Mouse (Mus musculus): ENCODE results near the gene Hnrnpr. TPM values are rescaled to one million over a fixed set of nuclear protein-coding genes. Genes with fewer than 3 reads are reported as not detected.
A peak's percentile ranks its signal among the peaks of the same experiment; 100 is the strongest.

The Hnrnpr gene
- total RNA-seq (2021), result 10 to 100 TPM; 87.8 to 95.1 TPM
- long read RNA-seq, experiment 1, full-length matches to known transcripts, result 148 of 166 reads
- long read RNA-seq, experiment 1, partial matches to known transcripts, result 10 of 166 reads
- long read RNA-seq, experiment 1, other reads (novel, unspliced or antisense), result 8 of 166 reads
- long read RNA-seq, experiment 2, full-length matches to known transcripts, result 114 of 126 reads
- long read RNA-seq, experiment 2, partial matches to known transcripts, result 6 of 126 reads
- long read RNA-seq, experiment 2, other reads (novel, unspliced or antisense), result 6 of 126 reads

GRCm38 (mm10) chr4:136310229-136311041 is at the start of gene Hnrnpr:
TSS of gene Hnrnpr (plus strand) at chr4:136310942.
- intact Hi-C loops (cut with DNase I), result no loop called here
- peak; percentile 99 for DNase-seq (ENCODE audit: low spot score in 2 of 2)

DNA sequence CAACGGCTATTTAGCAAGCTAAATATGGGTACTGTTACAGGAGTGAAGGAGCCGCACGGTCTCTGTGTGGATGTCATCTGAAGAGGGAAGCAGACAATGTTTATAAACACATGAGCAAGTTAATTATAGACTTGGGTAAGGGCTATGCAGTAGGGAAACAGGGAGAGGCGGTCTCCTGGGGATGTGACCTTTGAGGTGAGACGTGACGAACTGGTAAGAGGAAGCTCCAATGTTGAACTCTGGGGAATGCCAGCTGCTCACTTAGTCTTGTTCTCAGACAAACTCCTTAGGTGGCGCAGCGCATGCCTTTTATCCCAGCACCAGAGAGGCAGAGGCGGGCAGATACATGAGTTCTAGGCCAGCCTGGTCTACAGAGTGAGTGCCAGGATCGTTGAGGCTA is 48.8 kb upstream of the Hnrnpr start:
- intact Hi-C loops (cut with DNase I), result no loop called here
- DNase-seq (ENCODE audit: low spot score in 2 of 2), result no peak

DNA sequence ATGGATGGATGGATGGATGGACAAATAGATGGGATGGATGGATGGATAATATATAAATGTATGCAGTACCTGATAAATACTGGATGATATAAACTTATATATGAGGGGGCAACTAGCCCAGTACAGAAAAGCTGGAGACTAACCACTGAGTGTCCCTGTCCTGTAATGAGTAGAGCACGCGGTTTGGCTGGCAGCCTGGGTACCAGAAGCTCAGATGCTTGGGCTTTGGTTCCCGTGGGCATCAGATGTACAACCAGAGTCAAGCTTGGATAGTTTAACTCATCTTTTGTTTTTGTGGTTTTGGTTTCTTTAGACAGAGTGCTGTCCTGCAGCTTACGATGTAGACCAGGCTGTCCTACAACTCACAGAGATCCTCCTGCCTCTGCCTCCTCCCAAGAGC is 47.2 kb upstream of the Hnrnpr start:
- intact Hi-C loops (cut with DNase I), result no loop called here
- DNase-seq (ENCODE audit: low spot score in 2 of 2), result no peak

DNA sequence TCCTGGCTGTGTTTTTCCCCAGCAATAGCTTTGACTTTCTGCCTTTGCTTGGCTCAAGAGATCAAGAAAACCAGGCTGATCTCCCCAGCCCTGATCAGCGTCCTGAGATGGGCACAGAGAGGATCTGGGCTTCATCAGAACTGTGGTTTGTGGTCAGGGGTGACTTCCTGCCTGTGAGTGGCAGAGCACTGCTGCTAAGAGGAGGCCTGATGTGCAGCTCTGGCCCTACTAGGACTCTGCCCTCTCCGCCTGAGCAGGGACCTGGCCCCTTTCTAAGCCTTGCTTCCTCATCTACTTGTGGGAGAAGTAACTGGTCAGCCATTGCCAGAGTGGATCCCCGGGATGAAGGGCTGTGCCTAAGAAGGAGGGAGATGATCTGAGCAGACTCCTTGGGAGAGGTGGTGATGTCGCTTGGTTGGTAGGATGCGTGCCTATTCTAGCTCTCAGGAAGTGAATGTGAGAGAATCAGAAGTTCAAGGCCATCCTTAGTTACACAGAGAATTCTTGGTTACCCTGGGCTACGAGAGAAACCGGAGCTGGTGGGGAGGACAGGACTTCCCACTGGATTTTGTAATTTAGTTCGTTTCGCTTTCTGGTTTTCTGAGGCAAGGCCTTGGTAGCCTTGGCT is 43.9 kb upstream of the Hnrnpr start:
- intact Hi-C loops (cut with DNase I), result no loop called here
- no peak for DNase-seq (ENCODE audit: low spot score in 2 of 2)

DNA sequence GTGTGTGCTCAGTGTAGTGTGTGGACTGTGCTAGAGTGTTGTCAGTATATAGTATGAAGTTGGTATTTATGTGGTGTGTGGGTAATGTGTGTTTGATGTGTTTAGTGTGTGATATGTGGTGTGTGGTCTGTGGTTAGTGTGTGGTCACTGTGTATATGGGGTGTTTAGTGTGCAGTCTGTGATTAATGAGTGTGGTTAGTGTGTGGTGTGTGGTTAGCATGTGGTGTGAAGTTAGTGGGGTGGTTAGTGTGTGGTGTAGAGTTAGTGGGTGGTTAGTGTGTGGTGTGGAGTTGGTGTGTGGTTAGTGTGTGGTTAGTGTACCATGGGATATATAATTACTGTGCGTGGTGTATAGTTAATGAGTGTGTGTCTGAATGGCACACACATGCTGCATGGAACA is 41.8 kb upstream of the Hnrnpr start:
- no peak for DNase-seq (ENCODE audit: low spot score in 2 of 2)
- intact Hi-C loops (cut with DNase I), result no loop called here

- intact Hi-C loops (cut with DNase I), result no loop called here
- DNase-seq (ENCODE audit: low spot score in 2 of 2), result no peak
Measured at GRCm38 (mm10) chr4:136270648-136271047, 40.1 kb upstream of the Hnrnpr start.

- no peak for DNase-seq (ENCODE audit: low spot score in 2 of 2)
- intact Hi-C loops (cut with DNase I), result no loop called here
Measured at GRCm38 (mm10) chr4:136281097-136281496, 29.6 kb upstream of the Hnrnpr start.

GRCm38 (mm10) chr4:136281611-136282010 is 29.1 kb upstream of the Hnrnpr start:
- intact Hi-C loops (cut with DNase I), result no loop called here
- peak; percentile 64 to 75 for DNase-seq (ENCODE audit: low spot score in 2 of 2)

- intact Hi-C loops (cut with DNase I), result no loop called here
Measured at GRCm38 (mm10) chr4:136282621-136283480, 27.9 kb upstream of the Hnrnpr start.

DNA sequence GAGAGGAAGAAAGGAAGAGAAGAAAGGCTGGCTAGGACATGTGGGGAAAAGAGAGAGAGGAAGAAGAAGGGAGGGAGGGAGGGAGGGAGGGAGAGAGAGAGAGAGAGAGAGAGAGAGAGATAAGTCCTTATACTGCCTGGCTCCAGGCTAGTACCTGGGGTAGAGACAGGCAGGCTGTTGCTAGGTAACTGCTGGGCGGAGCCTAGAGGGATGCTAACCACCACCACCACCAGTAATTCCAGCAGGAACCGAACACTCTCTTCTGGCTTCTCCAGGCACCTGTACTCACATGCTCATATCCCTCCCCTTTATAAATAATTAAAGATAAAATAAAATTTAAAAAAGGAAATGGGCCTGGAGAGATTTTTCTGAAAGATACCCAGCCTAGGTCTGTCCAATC is 27.0 kb upstream of the Hnrnpr start:
- peak; percentile 22 to 53 for DNase-seq (ENCODE audit: low spot score in 2 of 2)

More at GRCm38 (mm10) chr4:136282621-136283480, 27.9 kb upstream of the Hnrnpr start:
- DNase-seq (ENCODE audit: low spot score in 2 of 2), result no peak

GRCm38 (mm10) chr4:136284455-136284854 is 26.3 kb upstream of the Hnrnpr start, which contains the start of gene Zfp46:
TSS of gene Zfp46 (plus strand) at chr4:136284683.
- intact Hi-C loops (cut with DNase I), result no loop called here

More for the DNA sequence above, 27.0 kb upstream of the Hnrnpr start:
- intact Hi-C loops (cut with DNase I), result no loop called here

DNA sequence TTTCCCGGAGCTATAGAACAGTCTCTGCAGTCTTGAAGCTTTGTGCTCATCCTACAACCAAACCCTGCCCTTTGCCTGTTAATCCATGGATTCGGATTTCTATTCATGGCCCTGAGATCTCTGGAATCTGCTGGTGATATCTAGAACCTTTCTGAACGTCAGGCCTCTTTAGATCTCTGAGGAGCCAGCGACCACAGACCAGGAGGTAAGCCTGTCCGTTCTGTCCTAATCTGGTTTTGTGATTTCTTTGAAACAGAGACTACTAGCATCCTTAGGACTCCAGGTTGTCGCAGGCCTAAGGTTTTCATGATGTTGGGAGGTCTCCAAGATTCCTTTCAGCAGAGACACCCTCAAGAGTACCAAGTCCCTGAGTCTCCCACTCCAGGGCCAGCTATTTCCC is 25.9 kb upstream of the Hnrnpr start:
- peak; percentile 13 to 30 for DNase-seq (ENCODE audit: low spot score in 2 of 2)
- intact Hi-C loops (cut with DNase I), result no loop called here

More at GRCm38 (mm10) chr4:136284455-136284854, 26.3 kb upstream of the Hnrnpr start, which contains the start of gene Zfp46:
- DNase-seq (ENCODE audit: low spot score in 2 of 2), result peak; percentile 92 to 94

DNA sequence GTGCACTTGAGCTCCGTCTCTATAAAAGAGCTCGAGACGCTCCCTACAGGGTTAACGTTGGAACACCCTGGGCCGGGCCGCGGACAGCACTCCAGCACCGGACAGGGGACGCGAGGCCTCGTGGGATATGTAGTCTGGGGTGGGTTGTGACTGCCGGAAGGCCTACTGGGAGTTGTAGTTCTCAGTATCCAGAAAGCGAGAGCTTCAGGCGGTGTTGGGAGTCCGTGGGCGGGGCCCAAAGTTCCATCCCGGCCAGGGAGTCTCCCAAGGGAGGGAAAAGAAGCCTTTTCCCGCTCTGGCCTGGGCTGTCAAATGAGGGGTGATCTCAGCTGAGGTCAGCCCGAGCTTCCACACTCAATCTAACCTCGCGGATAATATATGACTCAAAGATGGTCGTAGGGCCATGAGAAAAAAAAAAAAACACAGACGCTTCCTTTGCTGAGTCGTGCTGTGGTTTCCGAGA is 25.4 kb upstream of the Hnrnpr start:
- intact Hi-C loops (cut with DNase I), result no loop called here

DNA sequence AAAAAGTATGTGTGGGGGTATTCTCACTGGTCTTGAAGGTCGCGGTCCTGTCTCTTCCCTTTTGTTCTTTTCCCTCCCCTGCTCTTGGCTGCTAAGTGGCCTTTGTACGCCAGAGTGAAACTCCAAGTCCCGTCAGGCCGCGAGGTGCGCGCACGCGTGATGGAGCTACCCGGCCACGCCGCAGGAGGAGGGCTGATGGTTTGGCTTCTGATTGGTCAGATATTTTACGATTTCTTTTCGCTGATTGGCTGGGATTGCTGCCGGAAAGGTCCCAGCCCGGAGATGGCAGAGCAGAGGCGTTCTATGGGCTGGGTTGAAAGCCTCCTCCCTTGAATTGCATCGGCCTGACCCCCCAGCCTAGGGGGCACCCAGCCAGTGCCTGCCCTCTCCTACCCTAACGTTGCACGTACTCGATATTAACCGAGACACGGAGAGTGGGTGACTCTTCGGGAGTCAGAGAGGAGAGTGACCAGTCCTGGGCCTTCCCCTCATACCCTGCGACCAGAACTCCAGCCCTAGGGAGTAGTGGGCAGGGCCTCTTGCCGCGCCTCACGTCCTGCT is 24.9 kb upstream of the Hnrnpr start:
- intact Hi-C loops (cut with DNase I), result no loop called here
- DNase-seq (ENCODE audit: low spot score in 2 of 2), result peak; percentile 97 to 98

More for the DNA sequence above, 25.4 kb upstream of the Hnrnpr start:
- peak; percentile 93 to 97 for DNase-seq (ENCODE audit: low spot score in 2 of 2)

DNA sequence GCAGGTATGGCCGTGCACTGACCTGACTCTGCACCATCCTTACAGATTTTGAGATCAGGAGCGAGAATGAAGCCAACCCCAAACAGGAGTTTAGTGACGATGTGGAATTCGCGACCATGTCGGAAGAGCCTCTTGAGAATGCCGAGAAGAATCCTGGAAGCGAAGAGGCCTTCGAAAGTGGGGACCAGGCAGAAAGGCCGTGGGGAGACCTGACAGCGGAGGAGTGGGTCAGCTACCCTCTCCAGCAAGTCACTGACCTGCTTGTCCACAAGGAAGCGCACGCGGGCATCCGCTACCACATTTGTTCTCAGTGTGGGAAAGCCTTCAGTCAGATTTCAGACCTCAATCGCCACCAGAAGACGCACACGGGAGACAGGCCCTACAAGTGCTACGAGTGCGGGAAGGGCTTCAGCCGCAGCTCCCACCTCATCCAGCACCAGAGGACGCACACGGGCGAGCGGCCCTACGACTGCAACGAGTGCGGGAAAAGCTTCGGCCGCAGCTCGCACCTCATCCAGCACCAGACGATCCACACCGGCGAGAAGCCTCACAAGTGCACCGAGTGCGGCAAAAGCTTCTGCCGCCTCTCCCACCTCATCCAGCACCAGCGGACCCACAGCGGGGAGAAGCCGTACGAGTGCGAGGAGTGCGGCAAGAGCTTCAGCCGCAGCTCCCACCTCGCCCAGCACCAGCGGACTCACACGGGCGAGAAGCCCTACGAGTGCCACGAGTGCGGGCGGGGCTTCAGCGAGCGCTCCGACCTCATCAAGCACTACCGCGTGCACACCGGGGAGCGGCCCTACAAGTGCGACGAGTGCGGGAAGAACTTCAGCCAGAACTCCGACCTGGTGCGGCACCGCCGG is 20.6 kb upstream of the Hnrnpr start:
- intact Hi-C loops (cut with DNase I), result no loop called here
- DNase-seq (ENCODE audit: low spot score in 2 of 2), result no peak

DNA sequence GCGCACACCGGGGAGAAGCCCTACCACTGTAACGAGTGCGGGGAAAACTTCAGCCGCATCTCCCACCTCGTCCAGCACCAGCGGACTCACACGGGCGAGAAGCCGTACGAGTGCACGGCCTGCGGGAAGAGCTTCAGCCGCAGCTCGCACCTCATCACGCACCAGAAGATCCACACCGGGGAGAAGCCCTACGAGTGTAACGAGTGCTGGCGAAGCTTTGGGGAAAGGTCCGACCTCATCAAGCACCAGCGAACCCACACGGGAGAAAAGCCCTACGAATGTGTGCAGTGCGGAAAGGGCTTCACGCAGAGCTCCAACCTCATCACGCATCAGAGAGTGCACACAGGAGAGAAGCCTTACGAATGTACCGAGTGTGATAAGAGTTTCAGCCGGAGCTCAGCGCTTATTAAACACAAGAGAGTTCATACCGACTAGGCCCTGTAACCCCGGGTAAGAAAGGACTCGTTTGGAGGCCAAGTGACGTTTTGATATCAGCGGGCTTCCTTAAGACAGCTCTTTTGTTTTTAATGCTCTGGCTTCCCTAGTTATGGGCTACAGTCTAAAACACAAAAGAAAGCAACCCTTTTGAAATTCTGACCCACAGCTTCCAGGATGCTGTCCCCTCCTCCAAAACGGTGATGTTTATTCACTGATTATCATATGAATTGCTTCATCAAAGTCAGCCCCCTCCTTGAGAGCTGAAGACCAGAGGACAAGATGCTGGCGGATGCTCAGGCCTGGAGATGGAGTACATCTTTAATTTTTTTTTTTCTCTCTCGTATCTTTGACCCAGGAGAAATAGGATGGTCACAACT is 19.8 kb upstream of the Hnrnpr start:
- intact Hi-C loops (cut with DNase I), result no loop called here
- no peak for DNase-seq (ENCODE audit: low spot score in 2 of 2)

GRCm38 (mm10) chr4:136291692-136292091 is 19.1 kb upstream of the Hnrnpr start:
- intact Hi-C loops (cut with DNase I), result no loop called here
- no peak for DNase-seq (ENCODE audit: low spot score in 2 of 2)

Data from left cerebral cortex, postnatal 14 days (tissue).